Mouse (Mus musculus): ENCODE results near the gene Dnajb4.

Dnajb4 gene

GRCm38 (mm10) chr3:152209967-152210634 lies at the start of gene Dnajb4, which contains the start of gene Fubp1:
Dnajb4 (minus strand) TSS chr3:152210302.
Fubp1 (plus strand) TSS chr3:152210422.
- peak; percentile 99 for DNase-seq (ENCODE audit: low read depth, low spot score)

- peak; percentile 83 for DNase-seq (ENCODE audit: low read depth, low spot score)
Measured at GRCm38 (mm10) chr3:152259409-152259808, 49.3 kb upstream of the Dnajb4 start.

GRCm38 (mm10) chr3:152257528-152257927 lies 47.4 kb upstream of the Dnajb4 start:
- peak; percentile 23 for DNase-seq (ENCODE audit: low read depth, low spot score)

- no peak for DNase-seq (ENCODE audit: low read depth, low spot score)
Measured at GRCm38 (mm10) chr3:152250487-152250886, 40.4 kb upstream of the Dnajb4 start.

- DNase-seq (ENCODE audit: low read depth, low spot score): no peak
Measured at GRCm38 (mm10) chr3:152247708-152248107, 37.6 kb upstream of the Dnajb4 start.

GRCm38 (mm10) chr3:152245273-152245910 lies 35.3 kb upstream of the Dnajb4 start:
- DNase-seq (ENCODE audit: low read depth, low spot score): peak; percentile 39

- no peak for DNase-seq (ENCODE audit: low read depth, low spot score)
Measured at GRCm38 (mm10) chr3:152243304-152243703, 33.2 kb upstream of the Dnajb4 start.

- DNase-seq (ENCODE audit: low read depth, low spot score): no peak
Measured at GRCm38 (mm10) chr3:152241098-152241497, 31.0 kb upstream of the Dnajb4 start.

GRCm38 (mm10) chr3:152239592-152239991 lies 29.5 kb upstream of the Dnajb4 start:
- DNase-seq (ENCODE audit: low read depth, low spot score): no peak

- DNase-seq (ENCODE audit: low read depth, low spot score): peak; percentile 37
Measured at GRCm38 (mm10) chr3:152238836-152239235, 28.7 kb upstream of the Dnajb4 start.

- no peak for DNase-seq (ENCODE audit: low read depth, low spot score)
Measured at GRCm38 (mm10) chr3:152235805-152236204, 25.7 kb upstream of the Dnajb4 start.

- no peak for DNase-seq (ENCODE audit: low read depth, low spot score)
Measured at GRCm38 (mm10) chr3:152235238-152235637, 25.1 kb upstream of the Dnajb4 start.

- DNase-seq (ENCODE audit: low read depth, low spot score): no peak
Measured at GRCm38 (mm10) chr3:152231333-152232100, 21.4 kb upstream of the Dnajb4 start.

GRCm38 (mm10) chr3:152229271-152229670 lies 19.2 kb upstream of the Dnajb4 start:
- no peak for DNase-seq (ENCODE audit: low read depth, low spot score)

GRCm38 (mm10) chr3:152228843-152229242 lies 18.7 kb upstream of the Dnajb4 start:
- DNase-seq (ENCODE audit: low read depth, low spot score): no peak

- no peak for DNase-seq (ENCODE audit: low read depth, low spot score)
Measured at GRCm38 (mm10) chr3:152225906-152226305, 15.8 kb upstream of the Dnajb4 start.

- no peak for DNase-seq (ENCODE audit: low read depth, low spot score)
Measured at GRCm38 (mm10) chr3:152224918-152225317, 14.8 kb upstream of the Dnajb4 start.

GRCm38 (mm10) chr3:152213416-152213815 lies 3.3 kb upstream of the Dnajb4 start:
- DNase-seq (ENCODE audit: low read depth, low spot score): no peak

GRCm38 (mm10) chr3:152211731-152212279 lies 1.7 kb upstream of the Dnajb4 start:
- peak; percentile 23 for DNase-seq (ENCODE audit: low read depth, low spot score)

GRCm38 (mm10) chr3:152210728-152211391 lies 758 bp upstream of the Dnajb4 start:
- DNase-seq (ENCODE audit: low read depth, low spot score): peak; percentile 78

- peak; percentile 76 for DNase-seq (ENCODE audit: low read depth, low spot score)
Measured at GRCm38 (mm10) chr3:152209177-152209966, 730 bp downstream of the Dnajb4 start.
